Mouse (Mus musculus) E14TG2a.4 (cell line): ENCODE data around the gene Acvr1b.

ENCODE experiments used
- CTCF ChIP-seq: conservative IDR thresholded peaks from 2 replicates; pipeline ENCODE4 v1.5.1; 2014; ENCODE audit warnings: low read length
- NANOG ChIP-seq: IDR thresholded peaks from 2 replicates; pipeline ENCODE4 v1.6.1; 2014; ENCODE audit warnings: borderline replicate concordance, low read length, mixed read lengths
- POU5F1 ChIP-seq: IDR thresholded peaks from 2 replicates; pipeline ENCODE4 v1.6.1; 2014; ENCODE audit warnings: low read length, borderline replicate concordance

- TF ChIP-seq CTCF: no peak
- TF ChIP-seq NANOG: no peak
- TF ChIP-seq POU5F1: no peak
These were observed 82.8 kb downstream of the Acvr1b start for GRCm38 (mm10) chr15:101256463-101257206.
